Mouse (Mus musculus) brain, embryonic 14.5 days (tissue): ENCODE data around the gene Myom3.

Experiments
- CTCF ChIP-seq: fragments of 200-500 bp; IDR thresholded peaks from 2 replicates; pipeline ENCODE4 v1.5.1; 2012; ENCODE audit warnings: inconsistent platforms, mild to moderate bottlenecking, moderate library complexity, borderline replicate concordance; ENCODE audit not compliant: insufficient read depth, insufficient read length; ENCODE audit errors: extremely low read depth
- POLR2A ChIP-seq: fragments of 200-500 bp; IDR thresholded peaks from 2 replicates; pipeline ENCODE4 v1.6.1; 2012; ENCODE audit warnings: mild to moderate bottlenecking, inconsistent platforms, borderline replicate concordance; ENCODE audit not compliant: poor library complexity, insufficient read depth, insufficient read length, severe bottlenecking; ENCODE audit errors: extremely low read depth

DNA sequence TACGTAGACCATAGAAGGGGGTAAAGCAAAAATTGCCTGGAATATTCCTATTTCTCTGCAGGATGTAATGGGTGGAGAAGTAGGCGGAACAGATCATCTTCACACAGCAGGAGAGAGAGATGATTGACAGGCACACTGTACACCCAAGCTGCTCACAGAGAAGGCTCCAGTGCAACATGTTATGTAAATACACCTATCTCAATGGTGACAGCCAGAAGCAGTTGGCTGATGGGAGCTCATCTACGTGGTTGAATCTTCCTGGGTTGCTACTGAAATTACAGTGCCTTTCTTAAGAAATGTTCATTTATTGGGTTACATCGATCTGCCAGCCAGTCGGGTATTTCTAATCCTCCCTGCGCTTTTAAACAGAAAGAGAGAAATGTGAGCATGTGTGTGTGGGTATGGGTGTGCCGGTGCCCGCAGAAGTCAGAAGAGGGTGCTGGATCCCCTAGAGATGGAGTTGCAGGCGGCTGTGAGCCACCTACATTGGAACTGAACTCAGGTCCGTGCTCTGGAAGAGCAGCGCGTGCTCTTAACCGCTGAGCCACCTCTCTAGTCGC is 94.6 kb downstream of the Myom3 start:
- TF ChIP-seq CTCF (no peak), POLR2A (no peak)
